Mouse (Mus musculus) layer of hippocampus, postnatal 14 days (tissue): ENCODE measurements around the gene Psrc1. TPM values are rescaled to one million over a fixed set of nuclear protein-coding genes. Genes with fewer than 3 reads are reported as not detected.
A peak's percentile ranks its signal among the peaks of the same experiment; 100 is the strongest.

Experiments
- DNase-seq, 2 experiments: peaks; one replicate each; pipeline ENCODE4 v3.0.0; 2021 to 2022; ENCODE audit warnings: low spot score in 2 of 2, mixed read lengths in 1 of 2
- long read RNA-seq, 2 experiments: library from polyadenylated mRNA; stranded (forward); transcript quantifications; one replicate each; pipeline ENCODE4 v2.0.0; 2021
- total RNA-seq, 2 experiments: library from RNA; stranded (reverse); gene quantifications; 2 replicates each; pipeline ENCODE4 v1.2.3; 2021

Psrc1 gene
- 10 to 100 TPM; 12.6 to 12.9 TPM for total RNA-seq
- long read RNA-seq, experiment 1, partial matches to known transcripts: 3 of 10 reads
- long read RNA-seq, experiment 1, other reads (novel, unspliced or antisense): 4 of 10 reads
- long read RNA-seq, experiment 2, transcript Psrc1-201 (8 exons, 1,686 nt): major isoform, 5 of 14 reads
- long read RNA-seq, experiment 2, partial matches to known transcripts: 2 of 14 reads
- long read RNA-seq, experiment 2, other reads (novel, unspliced or antisense): 3 of 14 reads

GRCm38 (mm10) chr3:108383485-108384354 lies at the start of gene Psrc1:
TSS of gene Psrc1 (plus strand) at chr3:108383839.
- peak; percentile 82 to 88 for DNase-seq

GRCm38 (mm10) chr3:108336878-108337277 lies 46.8 kb upstream of the Psrc1 start:
- no peak for DNase-seq

- DNase-seq: no peak
Measured at GRCm38 (mm10) chr3:108341040-108341439, 42.6 kb upstream of the Psrc1 start.

- no peak for DNase-seq
Measured at GRCm38 (mm10) chr3:108342185-108342584, 41.5 kb upstream of the Psrc1 start.

GRCm38 (mm10) chr3:108345855-108346254 lies 37.8 kb upstream of the Psrc1 start:
- DNase-seq: no peak

- no peak for DNase-seq
Measured at GRCm38 (mm10) chr3:108348376-108348775, 35.3 kb upstream of the Psrc1 start.

- no peak for DNase-seq
Measured at GRCm38 (mm10) chr3:108355245-108355644, 28.4 kb upstream of the Psrc1 start.

GRCm38 (mm10) chr3:108357051-108357450 lies 26.6 kb upstream of the Psrc1 start:
- no peak for DNase-seq

- peak in 1 of 2 experiments; percentile 76 for DNase-seq
Measured at GRCm38 (mm10) chr3:108358445-108358844, 25.2 kb upstream of the Psrc1 start.

- DNase-seq: no peak
Measured at GRCm38 (mm10) chr3:108360894-108361293, 22.7 kb upstream of the Psrc1 start.

GRCm38 (mm10) chr3:108363626-108364025 lies 20.0 kb upstream of the Psrc1 start:
- no peak for DNase-seq

- DNase-seq: no peak
Measured at GRCm38 (mm10) chr3:108364270-108364995, 19.2 kb upstream of the Psrc1 start, which contains the start of gene Mybphl. TSS of gene Mybphl (plus strand) at chr3:108364911.

- no peak for DNase-seq
Measured at GRCm38 (mm10) chr3:108367173-108367572, 16.5 kb upstream of the Psrc1 start.

- no peak for DNase-seq
Measured at GRCm38 (mm10) chr3:108367828-108368227, 15.8 kb upstream of the Psrc1 start.

GRCm38 (mm10) chr3:108368721-108369120 lies 14.9 kb upstream of the Psrc1 start:
- DNase-seq: no peak

GRCm38 (mm10) chr3:108372274-108372673 lies 11.4 kb upstream of the Psrc1 start:
- DNase-seq: no peak

GRCm38 (mm10) chr3:108372691-108373090 lies 10.9 kb upstream of the Psrc1 start:
- DNase-seq: no peak

GRCm38 (mm10) chr3:108378875-108379663 lies 4.6 kb upstream of the Psrc1 start:
- DNase-seq: peak in 1 of 2 experiments; percentile 66

GRCm38 (mm10) chr3:108380695-108381094 lies 2.9 kb upstream of the Psrc1 start:
- no peak for DNase-seq

- DNase-seq: no peak
Measured at GRCm38 (mm10) chr3:108381945-108382875, 1.4 kb upstream of the Psrc1 start.
